Mouse (Mus musculus) C2C12 (cell line): ENCODE results near the gene Wfdc18. TPM values are rescaled to one million over a fixed set of nuclear protein-coding genes. Genes with fewer than 3 reads are reported as not detected.

ENCODE experiments used
- H3K27me3 ChIP-seq: one replicate; pipeline ENCODE4 v1.6.1; 2011; ENCODE audit not compliant: control insufficient read depth, insufficient read depth, insufficient read length
- H3K36me3 ChIP-seq: one replicate; pipeline ENCODE4 v1.6.1; 2011; ENCODE audit not compliant: control insufficient read depth, insufficient read depth
- H3K4me3 ChIP-seq: one replicate; pipeline ENCODE4 v1.5.1; 2011; ENCODE audit warnings: mild to moderate bottlenecking, control low read depth; ENCODE audit not compliant: poor library complexity, insufficient read depth, severe bottlenecking
- H3K79me2 ChIP-seq: one replicate; pipeline ENCODE4 v1.6.1; 2011; ENCODE audit not compliant: control insufficient read depth, insufficient read depth
- H3K79me3 ChIP-seq: one replicate; pipeline ENCODE4 v1.6.1; 2011; ENCODE audit warnings: low read depth, control low read depth
- H3ac ChIP-seq: one replicate; pipeline ENCODE3; 2011; ENCODE audit warnings: low read depth; ENCODE audit not compliant: control insufficient read depth, insufficient read length
- CEBPB ChIP-seq: IDR thresholded peaks from one replicate; pipeline ENCODE4 v1.6.1; 2011; ENCODE audit warnings: low read depth, mild to moderate bottlenecking, control low read depth, moderate library complexity
- CTCF ChIP-seq: IDR thresholded peaks from one replicate; pipeline ENCODE4 v1.5.1; 2011; ENCODE audit not compliant: control insufficient read depth, insufficient read depth, insufficient read length
- FOSL1 ChIP-seq: IDR thresholded peaks from one replicate; pipeline ENCODE4 v1.8.0; 2011; ENCODE audit warnings: mild to moderate bottlenecking, low read length; ENCODE audit not compliant: poor library complexity, insufficient read depth, severe bottlenecking
- MAX ChIP-seq: IDR thresholded peaks from one replicate; pipeline ENCODE4 v1.6.1; 2011; ENCODE audit warnings: mild to moderate bottlenecking, control low read depth
- MYOD1 ChIP-seq: IDR thresholded peaks from one replicate; pipeline ENCODE4 v1.6.1; 2011; ENCODE audit warnings: low read depth; ENCODE audit not compliant: control insufficient read depth, insufficient read length
- MYOG ChIP-seq: IDR thresholded peaks from one replicate; pipeline ENCODE4 v1.6.1; 2011; ENCODE audit not compliant: control insufficient read depth, insufficient read length; ENCODE audit errors: extremely low read depth
- USF1 ChIP-seq: IDR thresholded peaks from one replicate; pipeline ENCODE4 v1.6.1; 2011; ENCODE audit warnings: low read depth, mild to moderate bottlenecking, control low read depth, moderate library complexity
- long read RNA-seq, 2 experiments: library from polyadenylated mRNA; unstranded; transcript quantifications; one replicate each; pipeline ENCODE4 v2.0.0; 2019 to 2020
- polyA plus RNA-seq: library from polyadenylated mRNA; unstranded; fragments of >200 nt; fragmentation: generic; extraction: Trizol; gene quantifications from one replicate; pipeline ENCODE4 v1.2.1, GENCODE M21; 2012; ENCODE audit warnings: missing spikeins

The Wfdc18 gene
- polyA plus RNA-seq: not detected
- long read RNA-seq, experiment 1: 0 reads
- long read RNA-seq, experiment 2: 0 reads

GRCm38 (mm10) chr11:83708715-83709114 lies at the start of gene Wfdc18:
TSS of gene Wfdc18 (plus strand) at chr11:83709015.
- no peaks in the 10 kb centered on the region for H3K79me3 ChIP-seq
- TF ChIP-seq CTCF: no peak
- no peak for TF ChIP-seq MYOG
- TF ChIP-seq MYOD1: no peak
- H3K4me3 ChIP-seq: no peak within 1 kb of the TSS
- H3K79me2 ChIP-seq: no peaks in the 10 kb centered on the region
- peaks cover 9% of the 10 kb centered on the region for H3K27me3 ChIP-seq
- no peak within 1 kb of the TSS for H3ac ChIP-seq
- no peaks in the 10 kb centered on the region for H3K36me3 ChIP-seq

GRCm38 (mm10) chr11:83662204-83662603 lies 46.6 kb upstream of the Wfdc18 start, which contains the start of gene Ccl4:
TSS of gene Ccl4 (plus strand) at chr11:83662584.
- no peaks in the 10 kb centered on the region for H3K79me3 ChIP-seq
- no peaks in the 10 kb centered on the region for H3K79me2 ChIP-seq
- no peak within 1 kb of the TSS for H3ac ChIP-seq
- TF ChIP-seq USF1 (no peak), MYOG (no peak), MYOD1 (no peak), FOSL1 (no peak)
- no peak within 1 kb of the TSS for H3K4me3 ChIP-seq
- H3K36me3 ChIP-seq: no peaks in the 10 kb centered on the region
- H3K27me3 ChIP-seq: peaks cover 11% of the 10 kb centered on the region

GRCm38 (mm10) chr11:83663532-83663931 lies 45.3 kb upstream of the Wfdc18 start:
- no peaks in the 10 kb centered on the region for H3K79me3 ChIP-seq

GRCm38 (mm10) chr11:83671743-83672142 lies 37.1 kb upstream of the Wfdc18 start:
- H3K79me2 ChIP-seq: no peaks in the 10 kb centered on the region
- no peaks in the 10 kb centered on the region for H3K27me3 ChIP-seq
- H3K4me3 ChIP-seq: no peak overlapping the region
- H3K36me3 ChIP-seq: no peaks in the 10 kb centered on the region
- TF ChIP-seq MYOD1 (no peak), CTCF (no peak), MAX (no peak), FOSL1 (no peak), USF1 (no peak), CEBPB (peak; percentile 24)
- no peaks in the 10 kb centered on the region for H3K79me3 ChIP-seq
- no peak overlapping the region for H3ac ChIP-seq

More at GRCm38 (mm10) chr11:83663532-83663931, 45.3 kb upstream of the Wfdc18 start:
- Histone ChIP-seq H3K27me3 (peaks cover 11% of the 10 kb centered on the region), H3K36me3 (no peaks in the 10 kb centered on the region), H3ac (no peak overlapping the region), H3K79me2 (no peaks in the 10 kb centered on the region), H3K4me3 (no peak overlapping the region)
- TF ChIP-seq MAX (no peak), MYOD1 (no peak), CEBPB (no peak), FOSL1 (no peak), CTCF (no peak), USF1 (no peak), MYOG (no peak)

GRCm38 (mm10) chr11:83675665-83676064 lies 33.1 kb upstream of the Wfdc18 start:
- Histone ChIP-seq H3K79me3 (no peaks in the 10 kb centered on the region), H3K4me3 (no peak overlapping the region), H3K36me3 (no peaks in the 10 kb centered on the region), H3K27me3 (no peaks in the 10 kb centered on the region), H3K79me2 (no peaks in the 10 kb centered on the region), H3ac (no peak overlapping the region)
- TF ChIP-seq CTCF (no peak), CEBPB (no peak), MAX (no peak), FOSL1 (no peak), USF1 (no peak), MYOG (no peak), MYOD1 (no peak)

- TF ChIP-seq CEBPB: no peak
- peak; percentile 76 for TF ChIP-seq USF1
- TF ChIP-seq FOSL1: no peak
- no peak for TF ChIP-seq MYOG
- H3K27me3 ChIP-seq: no peaks in the 10 kb centered on the region
- no peaks in the 10 kb centered on the region for H3K79me3 ChIP-seq
- no peak overlapping the region for H3ac ChIP-seq
- no peak overlapping the region for H3K4me3 ChIP-seq
- H3K79me2 ChIP-seq: no peaks in the 10 kb centered on the region
- H3K36me3 ChIP-seq: no peaks in the 10 kb centered on the region
These were observed 18.9 kb upstream of the Wfdc18 start for GRCm38 (mm10) chr11:83689918-83690317.
